Mouse (Mus musculus) embryonic facial prominence, embryonic 12.5 days (tissue): ENCODE measurements at regions not wholly inside any gene's neighbourhood (a gene's known extent, or its start where the extent isn't known, plus 50 kb on each side); places are given as distances from the start of the nearest gene placed in this dataset. TPM values are rescaled to one million over a fixed set of nuclear protein-coding genes. Genes with fewer than 3 reads are reported as not detected.

Source experiments
- ATAC-seq: fragments of 200-750 bp; cut with Nextera tagmentation; 2 replicates; pipeline ENCODE4 v1.8.0; 2017; ENCODE audit not compliant: insufficient number of reproducible peaks, insufficient read depth, low FRiP score, low TSS enrichment
- H3K27ac ChIP-seq: fragments of 300-500 bp; sonication (generic); 2 replicates; pipeline ENCODE4 v1.5.1; 2016; ENCODE audit warnings: mild to moderate bottlenecking
- H3K27me3 ChIP-seq: fragments of 300-500 bp; sonication (generic); 2 replicates; pipeline ENCODE4 v1.6.1; 2016; ENCODE audit warnings: mild to moderate bottlenecking, moderate library complexity
- H3K36me3 ChIP-seq: fragments of 300-500 bp; sonication (generic); 2 replicates; pipeline ENCODE4 v1.6.1; 2016; ENCODE audit warnings: mild to moderate bottlenecking
- H3K4me1 ChIP-seq: fragments of 300-500 bp; sonication (generic); 2 replicates; pipeline ENCODE4 v1.6.1; 2016
- H3K4me2 ChIP-seq: fragments of 300-500 bp; sonication (generic); replicated peaks from 2 replicates; pipeline ENCODE4 v1.6.1; 2016; ENCODE audit warnings: mild to moderate bottlenecking, moderate library complexity
- H3K4me3 ChIP-seq: fragments of 300-500 bp; sonication (generic); 2 replicates; pipeline ENCODE4 v1.5.1; 2016; ENCODE audit warnings: mild to moderate bottlenecking
- H3K9ac ChIP-seq: fragments of 300-500 bp; sonication (generic); 2 replicates; pipeline ENCODE4 v1.6.1; 2016; ENCODE audit warnings: mild to moderate bottlenecking, moderate library complexity
- H3K9me3 ChIP-seq: fragments of 300-500 bp; sonication (generic); 2 replicates; pipeline ENCODE4 v1.6.1; 2016; ENCODE audit warnings: mild to moderate bottlenecking, moderate library complexity
- whole genome bisulfite sequencing: fragments of 180-500 bp; shearing (Covaris S2); methylation state at CpG from one replicate; pipeline ENCODE4 v1.1.7; 2016; 5-methylcytosine and 5-hydroxymethylcytosine counted together
- microRNA-seq: library from miRNA; unstranded; fragments of <30 nt; microRNA quantifications from one replicate; pipeline ENCODE4, GENCODE M21; 2017

- no peaks in the 10 kb centered on the region for H3K4me1 ChIP-seq
- no peaks in the 10 kb centered on the region for H3K36me3 ChIP-seq
- no peak for ATAC-seq
- no peak overlapping the region for H3K9ac ChIP-seq
- no peak overlapping the region for H3K27ac ChIP-seq
- H3K4me3 ChIP-seq: no peak overlapping the region
- WGBS: 77% methylated on average over 4 of the region's 4 CpGs
- no peak overlapping the region for H3K4me2 ChIP-seq
- no peaks in the 10 kb centered on the region for H3K9me3 ChIP-seq
- no peaks in the 10 kb centered on the region for H3K27me3 ChIP-seq
These were observed 70.9 kb upstream of the Adgrl4 start for GRCm38 (mm10) chr3:151366707-151367306.

- WGBS: 65% methylated on average over 5 of the region's 5 CpGs
- Histone ChIP-seq H3K9me3 (no peaks in the 10 kb centered on the region), H3K27me3 (no peaks in the 10 kb centered on the region), H3K4me3 (no peak overlapping the region), H3K9ac (no peak overlapping the region), H3K27ac (no peak overlapping the region), H3K4me1 (no peaks in the 10 kb centered on the region), H3K4me2 (no peak overlapping the region), H3K36me3 (no peaks in the 10 kb centered on the region)
- ATAC-seq: no peak
These were observed 54.2 kb upstream of the Adgrl4 start for GRCm38 (mm10) chr3:151383326-151384019.

GRCm38 (mm10) chr3:151384850-151385249 lies 52.8 kb upstream of the Adgrl4 start:
- Histone ChIP-seq H3K27ac (no peak overlapping the region), H3K4me1 (no peaks in the 10 kb centered on the region), H3K4me2 (no peak overlapping the region), H3K9me3 (no peaks in the 10 kb centered on the region), H3K9ac (no peak overlapping the region), H3K36me3 (no peaks in the 10 kb centered on the region), H3K27me3 (no peaks in the 10 kb centered on the region), H3K4me3 (no peak overlapping the region)
- 88% methylated on average over 5 of the region's 5 CpGs for WGBS
- ATAC-seq: no peak

GRCm38 (mm10) chr3:151386103-151386502 lies 51.6 kb upstream of the Adgrl4 start:
- no peak overlapping the region for H3K4me3 ChIP-seq
- H3K4me2 ChIP-seq: no peak overlapping the region
- WGBS: 83% methylated on average over 5 of the region's 5 CpGs
- H3K36me3 ChIP-seq: no peaks in the 10 kb centered on the region
- H3K27ac ChIP-seq: no peak overlapping the region
- no peak for ATAC-seq
- H3K9ac ChIP-seq: no peak overlapping the region
- H3K4me1 ChIP-seq: no peaks in the 10 kb centered on the region
- no peaks in the 10 kb centered on the region for H3K27me3 ChIP-seq
- no peaks in the 10 kb centered on the region for H3K9me3 ChIP-seq

Small RNAs in the stretch of these regions (microRNA-seq; reads per million reads assigned to microRNA genes)
- not detected for gene Mir3963
